Mouse (Mus musculus) MEL (cell line): Measurements from ENCODE around the gene Stat1. TPM values are rescaled to one million over a fixed set of nuclear protein-coding genes. Genes with fewer than 3 reads are reported as not detected.

Experiments used
- DNase-seq: peaks from one replicate; pipeline ENCODE4 v3.0.0; 2011; ENCODE audit warnings: low read depth, low spot score
- H3K27ac ChIP-seq: 2 replicates; pipeline ENCODE4 v1.5.1; 2012; ENCODE audit warnings: low read depth, mild to moderate bottlenecking, control low read depth, low read length, moderate library complexity; ENCODE audit not compliant: control insufficient read depth
- H3K27me3 ChIP-seq, 2 experiments: fragments of 150-350 bp in 1 of 2; sonication (generic) in 1 of 2; 2 replicates each; pipeline ENCODE4 v1.6.1; 2012; ENCODE audit warnings: low read length in 2 of 2, mild to moderate bottlenecking in 2 of 2, improper control_type of control experiment in 1 of 2, moderate library complexity in 1 of 2; ENCODE audit not compliant: insufficient read depth in 2 of 2, control insufficient read depth in 1 of 2
- H3K36me3 ChIP-seq, 2 experiments: 2 replicates each; pipeline ENCODE4 v1.6.1; 2012 to 2014; ENCODE audit warnings: low read length in 2 of 2, improper control_type of control experiment in 1 of 2, inconsistent platforms in 1 of 2, mild to moderate bottlenecking in 1 of 2; ENCODE audit not compliant: insufficient read depth in 2 of 2, control insufficient read depth in 1 of 2
- H3K4me1 ChIP-seq, 2 experiments: fragments of 150-350 bp in 1 of 2; sonication (generic) in 1 of 2; 2 replicates each; pipeline ENCODE4 v1.6.1; 2012; ENCODE audit warnings: low read length in 2 of 2, improper control_type of control experiment in 1 of 2, mild to moderate bottlenecking in 1 of 2; ENCODE audit not compliant: insufficient read depth in 2 of 2, control insufficient read depth in 1 of 2
- H3K4me3 ChIP-seq, 2 experiments: fragments of 150-350 bp in 1 of 2; sonication (generic) in 1 of 2; 2 replicates each; pipeline ENCODE4 v1.5.1; 2012; ENCODE audit warnings: low read depth in 2 of 2, low read length in 2 of 2, mild to moderate bottlenecking in 2 of 2, moderate library complexity in 2 of 2, control low read depth in 1 of 2, improper control_type of control experiment in 1 of 2; ENCODE audit not compliant: control insufficient read depth in 1 of 2, insufficient read depth in 1 of 2
- H3K79me2 ChIP-seq: 2 replicates; pipeline ENCODE4 v1.6.1; 2012; ENCODE audit warnings: mild to moderate bottlenecking, low read length, moderate library complexity; ENCODE audit not compliant: control insufficient read depth, poor library complexity, insufficient read depth
- H3K9ac ChIP-seq: 2 replicates; pipeline ENCODE4 v1.6.1; 2012; ENCODE audit warnings: low read depth, mild to moderate bottlenecking, control low read depth, low read length, moderate library complexity; ENCODE audit not compliant: control insufficient read depth, poor library complexity, severe bottlenecking
- H3K9me3 ChIP-seq: fragments of 150-350 bp; sonication (generic); replicated peaks from 2 replicates; pipeline ENCODE4 v1.6.1; 2012; ENCODE audit warnings: mild to moderate bottlenecking, low read length, improper control_type of control experiment, moderate library complexity; ENCODE audit not compliant: insufficient read depth
- ETS1 ChIP-seq: IDR thresholded peaks from 2 replicates; pipeline ENCODE4 v1.6.1; 2012; ENCODE audit warnings: low read depth, mild to moderate bottlenecking, inconsistent platforms, low read length, improper control_type of control experiment, moderate library complexity
- GABPA ChIP-seq: IDR thresholded peaks from 2 replicates; pipeline ENCODE4 v1.6.1; 2012; ENCODE audit warnings: low read depth, mild to moderate bottlenecking, inconsistent platforms, low read length, improper control_type of control experiment, moderate library complexity
- GATA1 ChIP-seq: IDR thresholded peaks from 2 replicates; pipeline ENCODE4 v1.6.1; 2011; ENCODE audit warnings: low read depth, low read length, improper control_type of control experiment
- KAT2A ChIP-seq: conservative IDR thresholded peaks from 2 replicates; pipeline ENCODE4 v1.6.1; 2012; ENCODE audit warnings: low read depth, low read length, improper control_type of control experiment, inconsistent platforms
- MAX ChIP-seq: IDR thresholded peaks from 2 replicates; pipeline ENCODE4 v1.6.1; 2011; ENCODE audit warnings: low read length, improper control_type of control experiment
- MEF2A ChIP-seq: IDR thresholded peaks from 2 replicates; pipeline ENCODE4 v1.6.1; 2014; ENCODE audit warnings: low read depth, mild to moderate bottlenecking, inconsistent platforms, low read length, improper control_type of control experiment; ENCODE audit not compliant: poor library complexity, insufficient replicate concordance, severe bottlenecking; ENCODE audit errors: extremely low read depth
- MYB ChIP-seq: IDR thresholded peaks from 2 replicates; pipeline ENCODE4 v1.6.1; 2011; ENCODE audit warnings: mild to moderate bottlenecking, low read depth, low read length, improper control_type of control experiment
- MYC ChIP-seq: IDR thresholded peaks from 2 replicates; pipeline ENCODE4 v1.6.1; 2011; ENCODE audit warnings: low read depth, mild to moderate bottlenecking, low read length, improper control_type of control experiment, moderate library complexity
- POLR2A ChIP-seq, 2 experiments: IDR thresholded peaks; 2 replicates each; pipeline ENCODE4 v1.6.1; 2011 to 2012; ENCODE audit warnings: low read length in 2 of 2, mild to moderate bottlenecking in 2 of 2, control low read depth in 1 of 2, improper control_type of control experiment in 1 of 2, low read depth in 1 of 2, moderate library complexity in 1 of 2; ENCODE audit not compliant: control insufficient read depth in 1 of 2, insufficient read depth in 1 of 2, poor library complexity in 1 of 2
- RCOR1 ChIP-seq: IDR thresholded peaks from 2 replicates; pipeline ENCODE4 v1.6.1; 2012; ENCODE audit warnings: low read depth, mild to moderate bottlenecking, inconsistent platforms, low read length, improper control_type of control experiment
- SIN3A ChIP-seq: IDR thresholded peaks from 2 replicates; pipeline ENCODE4 v1.6.1; 2012; ENCODE audit warnings: low read length, improper control_type of control experiment, inconsistent platforms
- TAL1 ChIP-seq: IDR thresholded peaks from 2 replicates; pipeline ENCODE4 v1.6.1; 2012; ENCODE audit warnings: mild to moderate bottlenecking, inconsistent platforms, low read length, moderate library complexity, mixed read lengths
- TBP ChIP-seq: IDR thresholded peaks from 2 replicates; pipeline ENCODE4 v1.8.0; 2011; ENCODE audit warnings: low read depth, low read length, improper control_type of control experiment
- TCF12 ChIP-seq: IDR thresholded peaks from 2 replicates; pipeline ENCODE4 v1.6.1; 2014; ENCODE audit warnings: low read depth, mild to moderate bottlenecking, inconsistent platforms, low read length, improper control_type of control experiment, moderate library complexity
- USF2 ChIP-seq, 2 experiments: IDR thresholded peaks; 2 replicates each; pipeline ENCODE4 v1.6.1; 2011 to 2012; ENCODE audit warnings: improper control_type of control experiment in 2 of 2, low read length in 2 of 2, borderline replicate concordance in 1 of 2, inconsistent platforms in 1 of 2, low read depth in 1 of 2, mild to moderate bottlenecking in 1 of 2; ENCODE audit not compliant: insufficient read depth in 1 of 2
- ZC3H11A ChIP-seq: IDR thresholded peaks from 2 replicates; pipeline ENCODE4 v1.6.1; 2012; ENCODE audit warnings: low read depth, mild to moderate bottlenecking, inconsistent platforms, low read length, improper control_type of control experiment
- ZMIZ1 ChIP-seq: IDR thresholded peaks from 2 replicates; pipeline ENCODE4 v1.6.1; 2012; ENCODE audit warnings: low read depth, mild to moderate bottlenecking, inconsistent platforms, low read length, improper control_type of control experiment, moderate library complexity
- ZNF384 ChIP-seq: IDR thresholded peaks from 2 replicates; pipeline ENCODE4 v1.6.1; 2012; ENCODE audit warnings: low read depth, mild to moderate bottlenecking, inconsistent platforms, low read length, improper control_type of control experiment
- polyA plus RNA-seq, 2 experiments: library from polyadenylated mRNA; stranded (reverse) in 1 of 2; unstranded in 1 of 2; fragments of >175 nt in 1 of 2; fragments of >200 nt in 1 of 2; gene quantifications; 2 replicates each; pipeline versions ENCODE4 v1.2.1 to v1.2.4; 2012; ENCODE audit warnings: low replicate concordance in 2 of 2, low read depth in 1 of 2; ENCODE audit not compliant: insufficient read length in 2 of 2, insufficient read depth in 1 of 2, missing spikeins in 1 of 2
- total RNA-seq: library from RNA; depleted of rRNA; stranded (reverse); fragments of 300-350 nt; gene quantifications from 2 replicates; pipeline ENCODE4 v1.2.3, GENCODE M21; 2012

The Stat1 gene
- total and polyA plus RNA-seq, 3 experiments: 9.7 to 44.0 (median 10.9) TPM

GRCm38 (mm10) chr1:52148178-52148577, 28.9 kb downstream of the Stat1 start:
- Histone ChIP-seq H3K4me1 (peaks cover 5 to 14% of the 10 kb centered on the region in 2 experiments), H3K79me2 (no peaks in the 10 kb centered on the region), H3K9ac (no peak overlapping the region), H3K27ac (no peak overlapping the region), H3K4me3 (no peak overlapping the region), H3K9me3 (no peaks in the 10 kb centered on the region), H3K36me3 (peaks cover 3 to 8% of the 10 kb centered on the region in 2 experiments), H3K27me3 (no peaks in the 10 kb centered on the region)
- no peak for DNase-seq
- TF ChIP-seq RCOR1 (no peak), USF2 (IDR thresholded peaks at IDR 0.05; ENCODE audit: borderline replicate concordance in 1 of 2, insufficient read depth in 1 of 2, low read depth in 1 of 2, low read length in 2 of 2) (no peak), MYC (no peak), ETS1 (no peak), TCF12 (no peak), ZNF384 (no peak), MAX (no peak), TBP (no peak), SIN3A (no peak)

GRCm38 (mm10) chr1:52148696-52149095, 29.5 kb downstream of the Stat1 start:
- TF ChIP-seq MEF2A (no peak), USF2 (IDR thresholded peaks at IDR 0.05; ENCODE audit: borderline replicate concordance in 1 of 2, insufficient read depth in 1 of 2, low read depth in 1 of 2, low read length in 2 of 2) (no peak), TAL1 (no peak), POLR2A (IDR thresholded peaks at IDR 0.05; ENCODE audit: control insufficient read depth in 1 of 2, insufficient read depth in 1 of 2, low read depth in 1 of 2, low read length in 2 of 2, poor library complexity in 1 of 2) (no peak), ZMIZ1 (no peak), ZC3H11A (no peak), KAT2A (no peak), GATA1 (no peak), GABPA (no peak), MYB (no peak)
- Histone ChIP-seq H3K9me3 (no peaks in the 10 kb centered on the region), H3K27ac (no peak overlapping the region), H3K4me3 (no peak overlapping the region), H3K27me3 (no peaks in the 10 kb centered on the region), H3K4me1 (peaks cover 5 to 14% of the 10 kb centered on the region in 2 experiments), H3K36me3 (peaks cover 3 to 8% of the 10 kb centered on the region in 2 experiments), H3K79me2 (no peaks in the 10 kb centered on the region), H3K9ac (no peak overlapping the region)
- DNase-seq: no peak
